ENCODE assay signal across 19 mouse cellular contexts in the genomic region with DNA sequence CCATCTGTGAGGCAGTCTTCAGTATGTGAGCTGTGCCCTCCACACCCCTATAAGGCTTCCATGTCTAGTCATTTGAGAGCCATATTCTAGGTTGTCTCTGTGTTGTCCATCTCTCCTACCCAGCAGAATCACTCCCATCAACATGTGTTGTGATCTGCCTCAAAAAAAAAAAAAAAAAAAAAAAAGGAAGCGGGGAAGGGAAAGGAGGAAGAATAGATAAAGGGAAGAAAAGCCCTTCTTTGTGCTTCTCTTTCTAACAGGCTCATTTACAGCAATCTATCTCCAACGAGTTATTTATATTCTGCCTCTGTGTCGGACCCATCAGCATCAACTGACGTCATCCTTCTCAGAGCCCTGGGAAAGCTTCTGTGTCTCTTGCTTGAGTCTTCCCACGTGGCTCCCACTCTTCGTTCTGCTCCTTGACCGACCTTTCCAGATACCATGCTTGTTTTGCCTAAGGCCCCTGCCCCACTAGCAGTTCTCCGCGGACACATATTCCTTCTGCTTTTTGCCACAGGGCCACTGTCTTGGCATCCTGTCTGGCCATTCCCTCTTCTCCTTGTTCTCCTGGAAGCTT.
"Had no signal": no experiment of that assay in that cellular context is flagged by ENCODE, and none has a peak within 500 bp of the region (broad histone marks: within the 10 kb centered on the region; RNA-seq: fewer than 3 reads in every experiment).

No protein-coding gene starts in this region.

- H3K27me3 ChIP-seq: limb, embryonic 13.5 days; liver, embryonic 12.5 days; liver, embryonic 15.5 days; lung, embryonic 15.5 days; stomach, embryonic 15.5 days had no signal

- H3K4me2 ChIP-seq: limb, embryonic 13.5 days; liver, embryonic 12.5 days; liver, embryonic 15.5 days; lung, embryonic 15.5 days; midbrain, embryonic 11.5 days; stomach, embryonic 15.5 days had no signal

- H3K9me3 ChIP-seq: limb, embryonic 10.5 days; limb, embryonic 13.5 days; liver, embryonic 12.5 days; liver, embryonic 15.5 days; lung, embryonic 15.5 days; stomach, embryonic 15.5 days had no signal

- H3K9ac ChIP-seq: limb, embryonic 13.5 days; liver, embryonic 12.5 days; liver, embryonic 15.5 days; lung, embryonic 15.5 days; stomach, embryonic 15.5 days had no signal

- DNase-seq: kidney, adult 18-20 months; kidney, adult 9 months; kidney, postnatal 25 days; layer of hippocampus, postnatal 36 days; liver; lung, adult 18-20 months; lung, postnatal 10 days; lung, postnatal 36 days; midbrain, embryonic 14.5 days; right cerebral cortex, postnatal 14 days; spleen, adult 18-20 months; thymus, postnatal 25 days had no signal

- H3K27ac ChIP-seq: limb, embryonic 10.5 days; limb, embryonic 13.5 days; liver, embryonic 12.5 days; liver, embryonic 15.5 days; lung, embryonic 15.5 days; stomach, embryonic 15.5 days had no signal

- H3K4me1 ChIP-seq: limb, embryonic 13.5 days; liver, embryonic 12.5 days; liver, embryonic 15.5 days; lung, embryonic 15.5 days; stomach, embryonic 15.5 days had no signal

- H3K36me3 ChIP-seq: limb, embryonic 10.5 days; limb, embryonic 13.5 days; liver, embryonic 12.5 days; liver, embryonic 15.5 days; lung, embryonic 15.5 days; stomach, embryonic 15.5 days had no signal

- H3K4me3 ChIP-seq: limb, embryonic 10.5 days; limb, embryonic 13.5 days; liver, embryonic 12.5 days; liver, embryonic 15.5 days; lung, embryonic 15.5 days; stomach, embryonic 15.5 days had no signal

- ATAC-seq: liver, embryonic 12.5 days had no signal
